Mouse (Mus musculus): ENCODE data around the gene Poc5. TPM values are rescaled to one million over a fixed set of nuclear protein-coding genes. Genes with fewer than 3 reads are reported as not detected.
A peak's percentile ranks its signal among the peaks of the same experiment; 100 is the strongest.

The Poc5 gene
- polyA plus RNA-seq, 1 experiment: not detected

- no peak for TF ChIP-seq CTCF (IDR thresholded peaks at IDR 0.05; ENCODE audit: insufficient read depth, low read depth, low read length)
- TF ChIP-seq POLR2A (IDR thresholded peaks at IDR 0.05; ENCODE audit: insufficient read depth, low read depth, low read length): no peak
- Histone ChIP-seq H3K4me1 (ENCODE audit: control insufficient read depth, insufficient read depth, low read length) (peaks cover 3% of the 10 kb centered on the region), H3K27ac (ENCODE audit: insufficient read depth, low read depth, low read length) (no peak overlapping the region), H3K4me3 (ENCODE audit: insufficient read depth, low read depth, low read length) (peak overlapping the region; percentile 27)
- 20% methylated on average over 2 of the region's 2 CpGs for WGBS
Observed at GRCm38 (mm10) chr13:96389301-96389700, 1.2 kb downstream of the Poc5 start.

GRCm38 (mm10) chr13:96401251-96401650 lies 13.2 kb downstream of the Poc5 start:
- H3K27ac ChIP-seq (ENCODE audit: insufficient read depth, low read depth, low read length): no peak overlapping the region
- no peaks in the 10 kb centered on the region for H3K4me1 ChIP-seq (ENCODE audit: control insufficient read depth, insufficient read depth, low read length)
- 92% methylated on average over 5 of the region's 5 CpGs for WGBS
- no peak overlapping the region for H3K4me3 ChIP-seq (ENCODE audit: insufficient read depth, low read depth, low read length)
- TF ChIP-seq POLR2A (IDR thresholded peaks at IDR 0.05; ENCODE audit: insufficient read depth, low read depth, low read length) (no peak), CTCF (IDR thresholded peaks at IDR 0.05; ENCODE audit: insufficient read depth, low read depth, low read length) (no peak)

DNA sequence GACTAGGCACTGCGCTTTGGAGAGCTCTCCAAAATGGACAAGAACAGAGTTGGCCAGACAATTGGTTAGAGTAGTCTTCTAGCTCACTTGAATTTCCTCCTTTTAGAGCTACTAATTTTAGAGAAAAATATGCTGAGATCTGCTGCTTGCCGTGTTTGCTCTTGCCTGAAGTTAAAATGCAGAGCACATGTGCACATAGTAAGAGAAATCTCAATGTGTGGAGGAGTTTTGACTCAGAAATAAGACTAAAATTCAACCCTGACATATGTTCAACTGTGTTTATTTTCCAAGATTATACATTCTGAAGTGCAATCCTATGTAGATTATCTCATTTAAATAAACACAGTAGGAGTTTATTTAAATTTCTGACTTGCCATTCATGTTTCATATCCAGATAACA lies 17.4 kb downstream of the Poc5 start:
- Histone ChIP-seq H3K4me1 (ENCODE audit: control insufficient read depth, insufficient read depth, low read length) (no peaks in the 10 kb centered on the region), H3K4me3 (ENCODE audit: insufficient read depth, low read depth, low read length) (no peak overlapping the region), H3K27ac (ENCODE audit: insufficient read depth, low read depth, low read length) (no peak overlapping the region)
- TF ChIP-seq POLR2A (IDR thresholded peaks at IDR 0.05; ENCODE audit: insufficient read depth, low read depth, low read length) (no peak), CTCF (IDR thresholded peaks at IDR 0.05; ENCODE audit: insufficient read depth, low read depth, low read length) (no peak)
- WGBS: 86% methylated on average over 2 of the region's 2 CpGs

DNA sequence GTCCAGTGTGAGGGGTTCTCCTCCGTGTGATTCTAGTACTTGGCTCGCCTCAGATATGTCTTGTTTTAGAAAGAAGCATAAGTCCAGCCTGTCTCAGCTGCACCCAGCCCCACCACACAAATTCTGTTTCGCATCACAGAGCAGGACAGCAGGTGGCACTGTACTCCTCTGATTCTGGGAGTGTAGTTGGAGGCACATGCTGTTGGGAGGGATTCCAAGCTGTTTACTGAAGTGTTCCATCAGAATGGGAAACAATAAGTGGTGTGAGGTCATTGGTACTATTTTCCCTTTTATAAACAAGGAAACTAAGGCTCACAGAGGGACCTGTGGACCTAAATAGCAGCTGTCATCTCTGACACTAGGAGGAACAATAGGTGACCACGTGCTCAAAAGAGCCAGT lies 18.9 kb downstream of the Poc5 start:
- no peak overlapping the region for H3K4me3 ChIP-seq (ENCODE audit: insufficient read depth, low read depth, low read length)
- no peaks in the 10 kb centered on the region for H3K4me1 ChIP-seq (ENCODE audit: control insufficient read depth, insufficient read depth, low read length)
- 48% methylated on average over 4 of the region's 4 CpGs for WGBS

DNA sequence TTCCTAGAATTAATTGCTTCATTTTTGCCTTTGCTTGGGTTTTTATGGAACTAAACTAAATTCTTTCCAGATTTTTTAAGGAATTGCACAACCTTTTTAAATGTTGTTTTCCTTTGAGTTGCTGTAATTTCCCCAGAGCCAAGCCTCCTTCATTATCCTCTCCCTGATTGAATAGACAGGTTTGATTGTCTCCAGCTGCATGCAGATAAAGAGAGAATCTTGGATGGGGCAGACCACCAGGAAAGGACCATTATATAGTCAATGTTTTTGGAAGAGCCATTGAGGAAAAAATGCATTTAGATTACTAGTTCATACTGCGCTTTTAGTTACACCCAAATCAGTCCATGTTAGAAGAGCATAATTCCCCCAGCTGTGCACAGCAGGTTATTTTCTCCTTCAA lies 20.7 kb downstream of the Poc5 start:
- Histone ChIP-seq H3K27ac (ENCODE audit: insufficient read depth, low read depth, low read length) (no peak overlapping the region), H3K4me1 (ENCODE audit: control insufficient read depth, insufficient read depth, low read length) (no peaks in the 10 kb centered on the region), H3K4me3 (ENCODE audit: insufficient read depth, low read depth, low read length) (no peak overlapping the region)
- TF ChIP-seq POLR2A (IDR thresholded peaks at IDR 0.05; ENCODE audit: insufficient read depth, low read depth, low read length): no peak
- TF ChIP-seq CTCF (IDR thresholded peaks at IDR 0.05; ENCODE audit: insufficient read depth, low read depth, low read length): no peak
- 79% methylated on average over 1 of the region's 1 CpGs for WGBS

More for the DNA sequence above, 18.9 kb downstream of the Poc5 start:
- H3K27ac ChIP-seq (ENCODE audit: insufficient read depth, low read depth, low read length): no peak overlapping the region
- no peak for TF ChIP-seq POLR2A (IDR thresholded peaks at IDR 0.05; ENCODE audit: insufficient read depth, low read depth, low read length)
- TF ChIP-seq CTCF (IDR thresholded peaks at IDR 0.05; ENCODE audit: insufficient read depth, low read depth, low read length): no peak

GRCm38 (mm10) chr13:96414384-96414783 lies 26.3 kb downstream of the Poc5 start:
- Histone ChIP-seq H3K4me3 (ENCODE audit: insufficient read depth, low read depth, low read length) (no peak overlapping the region), H3K4me1 (ENCODE audit: control insufficient read depth, insufficient read depth, low read length) (no peaks in the 10 kb centered on the region), H3K27ac (ENCODE audit: insufficient read depth, low read depth, low read length) (no peak overlapping the region)
- no peak for TF ChIP-seq POLR2A (IDR thresholded peaks at IDR 0.05; ENCODE audit: insufficient read depth, low read depth, low read length)
- WGBS: 88% methylated on average over 6 of the region's 6 CpGs

GRCm38 (mm10) chr13:96416380-96416779 lies 28.3 kb downstream of the Poc5 start:
- no peak overlapping the region for H3K4me3 ChIP-seq (ENCODE audit: insufficient read depth, low read depth, low read length)
- TF ChIP-seq POLR2A (IDR thresholded peaks at IDR 0.05; ENCODE audit: insufficient read depth, low read depth, low read length) (no peak), CTCF (IDR thresholded peaks at IDR 0.05; ENCODE audit: insufficient read depth, low read depth, low read length) (no peak)
- WGBS: 93% methylated on average over 8 of the region's 8 CpGs
- H3K4me1 ChIP-seq (ENCODE audit: control insufficient read depth, insufficient read depth, low read length): no peaks in the 10 kb centered on the region
- H3K27ac ChIP-seq (ENCODE audit: insufficient read depth, low read depth, low read length): no peak overlapping the region

- 91% methylated on average over 5 of the region's 5 CpGs for WGBS
- no peak overlapping the region for H3K4me3 ChIP-seq (ENCODE audit: insufficient read depth, low read depth, low read length)
Observed at GRCm38 (mm10) chr13:96417261-96417813, 29.2 kb downstream of the Poc5 start.

GRCm38 (mm10) chr13:96418487-96418886 lies 30.4 kb downstream of the Poc5 start:
- Histone ChIP-seq H3K4me1 (ENCODE audit: control insufficient read depth, insufficient read depth, low read length) (no peaks in the 10 kb centered on the region), H3K4me3 (ENCODE audit: insufficient read depth, low read depth, low read length) (no peak overlapping the region), H3K27ac (ENCODE audit: insufficient read depth, low read depth, low read length) (no peak overlapping the region)
- no peak for TF ChIP-seq CTCF (IDR thresholded peaks at IDR 0.05; ENCODE audit: insufficient read depth, low read depth, low read length)
- no peak for TF ChIP-seq POLR2A (IDR thresholded peaks at IDR 0.05; ENCODE audit: insufficient read depth, low read depth, low read length)
- WGBS: 87% methylated on average over 4 of the region's 4 CpGs

More at GRCm38 (mm10) chr13:96417261-96417813, 29.2 kb downstream of the Poc5 start:
- H3K4me1 ChIP-seq (ENCODE audit: control insufficient read depth, insufficient read depth, low read length): no peaks in the 10 kb centered on the region
- H3K27ac ChIP-seq (ENCODE audit: insufficient read depth, low read depth, low read length): no peak overlapping the region
- no peak for TF ChIP-seq POLR2A (IDR thresholded peaks at IDR 0.05; ENCODE audit: insufficient read depth, low read depth, low read length)
- no peak for TF ChIP-seq CTCF (IDR thresholded peaks at IDR 0.05; ENCODE audit: insufficient read depth, low read depth, low read length)

DNA sequence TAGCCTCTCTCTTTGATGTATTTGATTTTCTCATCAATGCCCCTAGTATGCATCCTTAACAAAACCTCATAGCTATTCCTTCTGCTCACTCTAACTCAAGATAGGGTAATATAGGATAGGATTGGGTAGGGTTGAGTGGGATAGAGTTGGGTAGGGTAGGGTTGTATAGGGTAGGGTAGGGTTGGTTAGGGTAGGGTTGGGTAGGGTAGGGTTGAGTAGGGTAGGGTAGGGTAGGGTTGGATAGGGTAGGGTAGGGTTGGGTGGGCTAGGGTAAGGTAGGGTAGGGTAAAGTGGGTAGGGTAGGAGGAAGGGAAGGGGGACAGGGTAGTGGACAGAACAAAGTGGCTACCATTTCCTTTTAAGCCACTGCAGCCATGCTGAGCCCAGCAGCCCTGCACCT lies 33.1 kb downstream of the Poc5 start:
- no peak overlapping the region for H3K27ac ChIP-seq (ENCODE audit: insufficient read depth, low read depth, low read length)
- peaks cover 13% of the 10 kb centered on the region for H3K4me1 ChIP-seq (ENCODE audit: control insufficient read depth, insufficient read depth, low read length)
- H3K4me3 ChIP-seq (ENCODE audit: insufficient read depth, low read depth, low read length): no peak overlapping the region
- TF ChIP-seq POLR2A (IDR thresholded peaks at IDR 0.05; ENCODE audit: insufficient read depth, low read depth, low read length): no peak
- no peak for TF ChIP-seq CTCF (IDR thresholded peaks at IDR 0.05; ENCODE audit: insufficient read depth, low read depth, low read length)

All from olfactory bulb, adult 2 months (tissue).